Mouse (Mus musculus) megakaryocyte-erythroid progenitor cell, adult 5 weeks (primary cell): ENCODE data around the gene Aanat. TPM values are rescaled to one million over a fixed set of nuclear protein-coding genes. Genes with fewer than 3 reads are reported as not detected.

Experiments
- polyA plus RNA-seq: library from polyadenylated mRNA; stranded (reverse); fragments of >175 nt; gene quantifications from 2 replicates; pipeline ENCODE4 v1.2.3, GENCODE M21; 2012

Aanat gene
- polyA plus RNA-seq, result not detected in 2 replicates

GRCm38 (mm10) chr11:116586310-116586709 is at the start of gene Aanat:
Aanat (plus strand) TSS chr11:116586432.

GRCm38 (mm10) chr11:116581376-116581814 is 4.8 kb upstream of the Aanat start, which contains the start of gene Ube2o:
Ube2o (minus strand) TSS chr11:116581447.

GRCm38 (mm10) chr11:116626299-116627071 is 40.3 kb downstream of the Aanat start, which contains the start of gene Rhbdf2:
Rhbdf2 (minus strand) TSS chr11:116627019.

Other genes starting within 250 kb of the Aanat start
- gene Rnf157, start 173.4 kb upstream of the Aanat start, polyA plus RNA-seq, result 9.0 and 10.1 TPM in 2 replicates
- gene Ubald2, start 152.3 kb upstream of the Aanat start, polyA plus RNA-seq, result 706 and 748 TPM in 2 replicates
- gene Qrich2, start 120.2 kb upstream of the Aanat start, polyA plus RNA-seq, result not detected in 2 replicates
- 73.0 and 78.3 TPM in 2 replicates for gene Prpsap1, start 92.2 kb upstream of the Aanat start, polyA plus RNA-seq
- 69.4 and 73.3 TPM in 2 replicates for gene Sphk1, start 55.5 kb upstream of the Aanat start, polyA plus RNA-seq
- gene Ube2o, start 5.0 kb upstream of the Aanat start, polyA plus RNA-seq, result 27.4 and 35.3 TPM in 2 replicates
- 25.8 and 32.5 TPM in 2 replicates for gene Rhbdf2, start 40.6 kb downstream of the Aanat start, polyA plus RNA-seq
- gene Prcd, start 67.1 kb downstream of the Aanat start, polyA plus RNA-seq, result not detected in 2 replicates
- 0.11 and 0.12 TPM in 2 replicates for gene Cygb, start 67.9 kb downstream of the Aanat start, polyA plus RNA-seq
- not detected in 2 replicates for gene St6galnac1, start 189.1 kb downstream of the Aanat start, polyA plus RNA-seq
- gene Mxra7, start 241.6 kb downstream of the Aanat start, polyA plus RNA-seq, result 1.9 and 3.2 TPM in 2 replicates